Mouse (Mus musculus): ENCODE data around the gene Ppp1r12c. TPM values are rescaled to one million over a fixed set of nuclear protein-coding genes. Genes with fewer than 3 reads are reported as not detected.
A peak's percentile ranks its signal among the peaks of the same experiment; 100 is the strongest.

Gene Ppp1r12c
- polyA plus RNA-seq, 1 experiment from 2014 or later = 53.9 TPM

GRCm38 (mm10) chr7:4513829-4514712 is 12.6 kb upstream of the Ppp1r12c start:
- H3K27ac ChIP-seq (ENCODE audit: poor library complexity, severe bottlenecking) = peak overlapping the region; percentile 97
- no peaks in the 10 kb centered on the region for H3K27me3 ChIP-seq (replicated peaks)
- peaks cover 85% of the 10 kb centered on the region for H3K4me1 ChIP-seq (replicated peaks)
- peak; percentile 25; the same call in 1 of the 2 replicates for ATAC-seq (ENCODE audit: insufficient number of reproducible peaks, low FRiP score)
- H3K4me3 ChIP-seq = peak overlapping the region; percentile 33
- 39% methylated on average over 6 of the region's 6 CpGs for WGBS
- H3K9ac ChIP-seq = peak overlapping the region; percentile 74
- no peaks in the 10 kb centered on the region for H3K9me3 ChIP-seq (replicated peaks)
- peak overlapping the region; percentile 61 for H3K4me2 ChIP-seq
- H3K36me3 ChIP-seq = peaks cover 12% of the 10 kb centered on the region; the same call in 1 of the 2 replicates

- H3K4me2 ChIP-seq = peak overlapping the region; percentile 61
- WGBS = 17% methylated on average over 13 of the region's 13 CpGs
- peak overlapping the region; percentile 33 for H3K4me3 ChIP-seq
- peak overlapping the region; percentile 97 for H3K27ac ChIP-seq (ENCODE audit: poor library complexity, severe bottlenecking)
- H3K36me3 ChIP-seq = peaks cover 9% of the 10 kb centered on the region
- H3K9me3 ChIP-seq (replicated peaks) = no peaks in the 10 kb centered on the region
- H3K4me1 ChIP-seq (replicated peaks) = peaks cover 82% of the 10 kb centered on the region
- no peak for ATAC-seq (ENCODE audit: insufficient number of reproducible peaks, low FRiP score)
- H3K27me3 ChIP-seq (replicated peaks) = no peaks in the 10 kb centered on the region
- peak overlapping the region; percentile 74; the same call in 1 of the 2 replicates for H3K9ac ChIP-seq
Measured at GRCm38 (mm10) chr7:4513236-4513635, 11.8 kb upstream of the Ppp1r12c start.

- no peak for ATAC-seq (ENCODE audit: insufficient number of reproducible peaks, low FRiP score)
- WGBS = 36% methylated on average over 8 of the region's 8 CpGs
- peaks cover 15% of the 10 kb centered on the region for H3K36me3 ChIP-seq
- peak overlapping the region; percentile 80 for H3K27ac ChIP-seq (ENCODE audit: poor library complexity, severe bottlenecking)
- H3K4me1 ChIP-seq (replicated peaks) = peaks cover 79% of the 10 kb centered on the region
- peak overlapping the region; percentile 45; the same call in 1 of the 2 replicates for H3K9ac ChIP-seq
- H3K9me3 ChIP-seq (replicated peaks) = no peaks in the 10 kb centered on the region
- H3K27me3 ChIP-seq (replicated peaks) = no peaks in the 10 kb centered on the region
- peak overlapping the region; percentile 28 for H3K4me3 ChIP-seq
- H3K4me2 ChIP-seq = peak overlapping the region; percentile 61
Measured at GRCm38 (mm10) chr7:4511489-4512224, 10.2 kb upstream of the Ppp1r12c start.

DNA sequence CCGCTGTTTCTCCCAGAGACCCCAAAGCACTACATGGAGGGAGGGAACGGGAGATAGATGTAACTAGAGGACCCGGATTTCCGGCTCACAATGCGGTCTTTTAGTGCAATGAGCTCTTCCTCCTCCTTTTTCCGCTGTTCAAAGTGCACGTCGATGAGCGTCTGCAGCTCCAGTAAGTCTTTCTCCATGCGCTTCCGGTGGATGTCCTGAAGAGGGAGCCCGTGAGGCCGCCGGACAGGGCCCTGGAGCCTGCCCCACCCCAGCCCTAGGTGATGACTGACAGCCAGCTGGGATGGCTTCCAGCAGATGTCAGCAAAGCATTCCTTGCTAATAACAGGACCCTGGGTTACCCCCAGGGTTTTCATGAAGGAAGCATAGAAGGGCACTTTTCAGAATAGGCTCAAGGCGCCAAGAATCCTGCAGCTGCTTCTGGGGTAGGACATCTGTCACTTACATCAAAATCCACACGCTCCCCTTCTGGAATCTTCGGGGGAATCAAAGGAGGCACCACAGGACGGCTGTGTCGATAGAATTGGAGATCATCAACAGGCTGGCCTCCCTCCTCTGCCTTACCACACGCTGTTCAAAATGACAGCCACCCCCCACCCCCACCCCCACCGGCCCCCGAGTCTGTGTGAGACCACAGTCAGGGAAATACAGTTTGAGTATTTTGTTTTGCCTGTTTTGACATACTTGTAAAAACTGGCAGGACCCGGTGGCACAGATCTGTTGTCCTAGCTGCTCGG is 8.6 kb upstream of the Ppp1r12c start:
- peaks cover 22% of the 10 kb centered on the region for H3K36me3 ChIP-seq
- H3K4me2 ChIP-seq = peak overlapping the region; percentile 61
- peak overlapping the region; percentile 80 for H3K27ac ChIP-seq (ENCODE audit: poor library complexity, severe bottlenecking)
- no peaks in the 10 kb centered on the region for H3K9me3 ChIP-seq (replicated peaks)
- peaks cover 63% of the 10 kb centered on the region for H3K4me1 ChIP-seq (replicated peaks)
- 8% methylated on average over 24 of the region's 24 CpGs for WGBS
- ATAC-seq (ENCODE audit: insufficient number of reproducible peaks, low FRiP score) = peak; percentile 77
- peak overlapping the region; percentile 36; the same call in 1 of the 2 replicates for H3K9ac ChIP-seq
- H3K4me3 ChIP-seq = peak overlapping the region; percentile 28
- H3K27me3 ChIP-seq (replicated peaks) = no peaks in the 10 kb centered on the region

DNA sequence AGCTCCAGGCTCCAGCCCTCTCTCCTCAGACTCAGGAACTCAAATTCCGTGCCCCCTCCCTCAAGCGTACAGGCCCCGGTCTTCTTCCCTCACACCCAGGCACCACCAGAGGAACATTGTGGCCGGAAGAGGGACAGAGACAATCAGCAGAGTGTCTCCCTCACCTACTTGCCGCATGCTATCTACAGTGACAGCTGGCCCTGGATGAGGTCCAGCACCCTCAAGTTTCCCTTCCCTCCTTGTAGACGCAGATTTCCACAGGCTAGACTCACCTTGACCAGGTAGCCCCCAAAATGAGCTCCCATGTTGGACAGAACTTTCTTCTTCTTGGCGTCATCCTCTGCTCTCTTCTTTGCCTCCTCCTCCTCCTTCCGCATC is 7.2 kb upstream of the Ppp1r12c start:
- Histone ChIP-seq H3K4me1 (replicated peaks) (peaks cover 58% of the 10 kb centered on the region), H3K27ac (ENCODE audit: poor library complexity, severe bottlenecking) (no peak overlapping the region), H3K9me3 (replicated peaks) (no peaks in the 10 kb centered on the region), H3K9ac (0 out of 2 replicates have a peak overlapping the region, but pooled peaks have one; percentile 17), H3K4me3 (no peak overlapping the region), H3K27me3 (replicated peaks) (no peaks in the 10 kb centered on the region), H3K4me2 (peak overlapping the region; percentile 61), H3K36me3 (peaks cover 22% of the 10 kb centered on the region)
- 69% methylated on average over 8 of the region's 8 CpGs for WGBS
- no peak for ATAC-seq (ENCODE audit: insufficient number of reproducible peaks, low FRiP score)

- Histone ChIP-seq H3K27me3 (replicated peaks) (no peaks in the 10 kb centered on the region), H3K36me3 (peaks cover 22% of the 10 kb centered on the region), H3K4me2 (peak overlapping the region; percentile 61; the same call in 1 of the 2 replicates), H3K4me1 (replicated peaks) (peaks cover 53% of the 10 kb centered on the region), H3K9ac (no peak overlapping the region), H3K9me3 (replicated peaks) (no peaks in the 10 kb centered on the region), H3K27ac (ENCODE audit: poor library complexity, severe bottlenecking) (no peak overlapping the region), H3K4me3 (no peak overlapping the region)
- no peak for ATAC-seq (ENCODE audit: insufficient number of reproducible peaks, low FRiP score)
- WGBS = 68% methylated on average over 32 of the region's 32 CpGs
Measured at GRCm38 (mm10) chr7:4508062-4508738, 6.7 kb upstream of the Ppp1r12c start.

GRCm38 (mm10) chr7:4507220-4507619 is 5.7 kb upstream of the Ppp1r12c start:
- Histone ChIP-seq H3K27me3 (replicated peaks) (no peaks in the 10 kb centered on the region), H3K9me3 (replicated peaks) (no peaks in the 10 kb centered on the region), H3K36me3 (peaks cover 22% of the 10 kb centered on the region), H3K4me2 (no peak overlapping the region), H3K27ac (ENCODE audit: poor library complexity, severe bottlenecking) (no peak overlapping the region), H3K4me3 (no peak overlapping the region), H3K4me1 (replicated peaks) (peaks cover 49% of the 10 kb centered on the region), H3K9ac (no peak overlapping the region)
- 46% methylated on average over 3 of the region's 4 CpGs for WGBS
- no peak for ATAC-seq (ENCODE audit: insufficient number of reproducible peaks, low FRiP score)

- ATAC-seq (ENCODE audit: insufficient number of reproducible peaks, low FRiP score) = no peak
- Histone ChIP-seq H3K9ac (no peak overlapping the region), H3K27ac (ENCODE audit: poor library complexity, severe bottlenecking) (peak overlapping the region; percentile 79), H3K9me3 (replicated peaks) (no peaks in the 10 kb centered on the region), H3K4me1 (replicated peaks) (peaks cover 32% of the 10 kb centered on the region), H3K27me3 (replicated peaks) (no peaks in the 10 kb centered on the region), H3K4me2 (no peak overlapping the region), H3K36me3 (peaks cover 22% of the 10 kb centered on the region), H3K4me3 (no peak overlapping the region)
- 36% methylated on average over 11 of the region's 11 CpGs for WGBS
Measured at GRCm38 (mm10) chr7:4504646-4505435, 3.4 kb upstream of the Ppp1r12c start.

- H3K27ac ChIP-seq (ENCODE audit: poor library complexity, severe bottlenecking) = 0 out of 2 replicates have a peak overlapping the region, but pooled peaks have one; percentile 32
- H3K36me3 ChIP-seq = peaks cover 22% of the 10 kb centered on the region
- no peak overlapping the region for H3K9ac ChIP-seq
- H3K27me3 ChIP-seq (replicated peaks) = no peaks in the 10 kb centered on the region
- ATAC-seq (ENCODE audit: insufficient number of reproducible peaks, low FRiP score) = no peak
- H3K9me3 ChIP-seq (replicated peaks) = no peaks in the 10 kb centered on the region
- H3K4me2 ChIP-seq = no peak overlapping the region
- H3K4me1 ChIP-seq (replicated peaks) = peaks cover 37% of the 10 kb centered on the region
- 77% methylated on average over 5 of the region's 5 CpGs for WGBS
- no peak overlapping the region for H3K4me3 ChIP-seq
Measured at GRCm38 (mm10) chr7:4503858-4504257, 2.4 kb upstream of the Ppp1r12c start.

DNA sequence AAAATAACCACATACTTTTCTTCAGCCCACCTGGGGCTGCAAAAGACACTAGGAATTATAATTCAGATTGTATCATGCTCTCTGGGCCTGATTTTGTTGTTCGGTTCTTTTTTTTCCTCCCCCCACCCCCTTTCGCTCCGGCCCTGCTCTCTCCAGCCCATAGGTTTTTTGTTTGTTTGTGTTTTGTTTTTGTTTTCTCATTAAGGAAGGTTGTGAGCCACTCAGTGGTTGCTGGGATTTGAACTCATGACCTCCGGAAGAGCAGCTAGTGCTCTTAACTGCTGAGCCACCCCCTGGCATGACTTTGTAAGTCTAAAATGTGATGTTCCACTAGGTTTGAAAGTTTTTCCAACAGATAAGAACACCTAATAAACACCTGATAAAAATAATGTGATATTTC is 1.6 kb upstream of the Ppp1r12c start:
- H3K9me3 ChIP-seq (replicated peaks) = no peaks in the 10 kb centered on the region
- H3K27ac ChIP-seq (ENCODE audit: poor library complexity, severe bottlenecking) = no peak overlapping the region
- peaks cover 38% of the 10 kb centered on the region for H3K4me1 ChIP-seq (replicated peaks)

More for the DNA sequence above, 1.6 kb upstream of the Ppp1r12c start:
- Histone ChIP-seq H3K4me3 (no peak overlapping the region), H3K27me3 (replicated peaks) (no peaks in the 10 kb centered on the region), H3K9ac (no peak overlapping the region), H3K4me2 (peak overlapping the region; percentile 83; the same call in 1 of the 2 replicates), H3K36me3 (peaks cover 16% of the 10 kb centered on the region)
- no peak for ATAC-seq (ENCODE audit: insufficient number of reproducible peaks, low FRiP score)
- 77% methylated on average over 4 of the region's 4 CpGs for WGBS

All from heart, embryonic 12.5 days (tissue).